Mouse (Mus musculus): ENCODE results near the gene Banf1.

GRCm38 (mm10) chr19:5394168-5394567, 27.2 kb upstream of the Banf1 start:
- no peak for TF ChIP-seq FOSL1 (IDR thresholded peaks at IDR 0.05; ENCODE audit: insufficient read depth, low read length, poor library complexity, severe bottlenecking)
- TF ChIP-seq CTCF (IDR thresholded peaks at IDR 0.05; ENCODE audit: control insufficient read depth, insufficient read depth, insufficient read length), result no peak
- no peak for TF ChIP-seq CEBPB (IDR thresholded peaks at IDR 0.05; ENCODE audit: low read depth)
- TF ChIP-seq MAX (IDR thresholded peaks at IDR 0.05), result no peak
- TF ChIP-seq USF1 (IDR thresholded peaks at IDR 0.05; ENCODE audit: low read depth), result no peak
- TF ChIP-seq MYOD1 (IDR thresholded peaks at IDR 0.05; ENCODE audit: control insufficient read depth, insufficient read length, low read depth), result no peak
